Mouse (Mus musculus): Measurements from ENCODE around the gene Tmem130. TPM values are rescaled to one million over a fixed set of nuclear protein-coding genes. Genes with fewer than 3 reads are reported as not detected.

The Tmem130 gene
- polyA plus RNA-seq, 1 experiment from 2014 or later = 55.1 TPM

DNA sequence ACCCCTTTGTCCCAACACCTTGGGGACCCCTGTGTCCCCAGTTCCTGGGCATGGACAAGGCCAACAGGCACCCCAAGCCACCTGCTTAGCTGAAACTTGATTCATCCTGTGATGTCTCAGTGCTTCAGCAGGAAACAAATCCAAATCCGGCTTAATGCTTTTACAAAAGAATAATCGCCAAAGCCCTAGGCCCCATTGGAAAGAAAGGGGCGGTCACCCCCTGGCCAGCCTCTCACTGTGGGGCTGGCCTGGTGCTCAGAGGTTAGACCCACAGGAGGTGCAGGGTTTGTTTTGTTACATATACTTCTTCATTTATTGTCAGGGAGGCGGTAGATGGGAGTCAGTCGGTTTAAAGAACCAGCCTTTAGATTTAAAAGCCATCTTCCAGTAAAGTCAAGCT is 33.4 kb downstream of the Tmem130 start:
- no peak for ATAC-seq (ENCODE audit: low FRiP score, low read depth)
- H3K36me3 ChIP-seq = no peaks in the 10 kb centered on the region

DNA sequence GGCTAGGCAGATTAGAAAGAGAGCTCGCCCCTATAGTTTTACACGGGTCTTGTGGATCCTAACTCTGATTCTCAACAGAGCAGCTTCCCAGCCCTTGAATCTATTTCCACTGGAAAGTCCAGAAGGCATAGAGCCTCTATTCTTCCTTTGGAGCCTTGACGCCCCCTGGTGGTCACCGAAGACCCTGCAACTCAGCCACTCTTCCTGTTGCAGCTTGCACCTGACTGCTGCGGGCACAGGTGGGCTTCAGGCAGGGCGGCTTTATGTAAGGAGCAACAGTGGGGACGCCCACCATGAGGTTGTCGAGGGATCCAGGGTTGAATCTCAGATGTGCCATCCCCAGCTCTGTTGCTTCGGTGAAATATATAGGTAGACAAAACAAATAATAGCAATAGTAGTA is 34.5 kb downstream of the Tmem130 start:
- WGBS = 3% methylated on average over 9 of the region's 9 CpGs

More for the DNA sequence above, 33.4 kb downstream of the Tmem130 start:
- no peak overlapping the region for H3K9ac ChIP-seq (replicated peaks)
- WGBS = 3% methylated on average over 5 of the region's 5 CpGs
- no peak overlapping the region for H3K4me2 ChIP-seq (replicated peaks)
- H3K4me3 ChIP-seq = no peak overlapping the region
- H3K27ac ChIP-seq (replicated peaks) = no peak overlapping the region
- peaks cover 16% of the 10 kb centered on the region for H3K4me1 ChIP-seq
- peaks cover 3% of the 10 kb centered on the region; the same call in 1 of the 2 replicates for H3K9me3 ChIP-seq
- peaks cover 43% of the 10 kb centered on the region for H3K27me3 ChIP-seq

DNA sequence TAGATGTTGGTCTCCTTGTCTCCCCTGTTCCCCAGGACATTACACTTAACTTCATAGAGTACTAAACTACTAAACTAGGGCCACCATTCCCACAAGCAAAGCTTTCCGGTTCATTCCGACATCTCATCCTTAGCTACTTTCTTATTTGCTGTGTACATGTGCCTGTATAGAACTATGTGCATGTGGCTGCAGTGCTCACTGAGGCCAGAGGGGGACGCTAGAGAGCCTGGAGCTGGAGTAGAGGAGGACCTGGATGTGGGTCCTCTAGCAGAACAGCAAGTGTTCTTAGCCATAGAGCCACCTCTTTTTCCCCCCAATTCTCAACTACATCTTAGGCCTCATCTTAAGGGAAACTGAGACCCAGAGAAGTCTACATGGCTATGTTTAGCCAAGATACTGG is 36.1 kb downstream of the Tmem130 start:
- H3K4me2 ChIP-seq (replicated peaks) = no peak overlapping the region
- no peak overlapping the region for H3K9ac ChIP-seq (replicated peaks)
- H3K9me3 ChIP-seq = no peaks in the 10 kb centered on the region
- WGBS = 80% methylated on average over 3 of the region's 3 CpGs
- peaks cover 40% of the 10 kb centered on the region for H3K27me3 ChIP-seq
- H3K4me1 ChIP-seq = peaks cover 16% of the 10 kb centered on the region
- no peak overlapping the region for H3K4me3 ChIP-seq
- H3K36me3 ChIP-seq = no peaks in the 10 kb centered on the region
- ATAC-seq (ENCODE audit: low FRiP score, low read depth) = no peak
- H3K27ac ChIP-seq (replicated peaks) = no peak overlapping the region

More for the DNA sequence above, 34.5 kb downstream of the Tmem130 start:
- H3K4me3 ChIP-seq = no peak overlapping the region
- H3K9me3 ChIP-seq = peaks cover 3% of the 10 kb centered on the region; the same call in 1 of the 2 replicates
- peaks cover 16% of the 10 kb centered on the region for H3K4me1 ChIP-seq
- ATAC-seq (ENCODE audit: low FRiP score, low read depth) = peak; percentile 48
- H3K9ac ChIP-seq (replicated peaks) = no peak overlapping the region
- no peaks in the 10 kb centered on the region for H3K36me3 ChIP-seq
- H3K27ac ChIP-seq (replicated peaks) = no peak overlapping the region
- peaks cover 43% of the 10 kb centered on the region for H3K27me3 ChIP-seq
- H3K4me2 ChIP-seq (replicated peaks) = no peak overlapping the region

DNA sequence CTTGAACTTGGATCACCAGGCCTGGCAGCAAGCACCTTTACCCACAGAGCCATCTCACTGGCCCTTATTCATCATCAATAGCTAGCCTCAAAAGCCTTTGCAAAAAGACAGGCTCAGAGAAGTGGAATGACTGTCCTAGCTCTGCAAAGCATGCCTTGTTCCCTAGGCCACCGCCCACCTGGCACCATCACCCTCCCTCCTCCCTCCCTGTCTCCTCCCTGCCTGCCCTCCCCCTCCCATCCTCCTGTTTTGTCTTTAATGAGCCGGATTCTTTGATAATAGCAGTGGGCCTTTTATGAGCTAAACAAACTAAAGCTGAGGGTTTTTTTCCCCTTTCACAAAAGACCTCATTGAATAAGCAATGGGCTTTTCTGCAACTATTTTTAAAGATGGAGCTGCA is 36.7 kb downstream of the Tmem130 start:
- H3K4me1 ChIP-seq = peaks cover 16% of the 10 kb centered on the region
- no peak overlapping the region for H3K27ac ChIP-seq (replicated peaks)
- no peaks in the 10 kb centered on the region for H3K36me3 ChIP-seq
- no peak overlapping the region for H3K4me2 ChIP-seq (replicated peaks)
- no peak overlapping the region for H3K9ac ChIP-seq (replicated peaks)
- no peaks in the 10 kb centered on the region for H3K9me3 ChIP-seq
- peaks cover 34% of the 10 kb centered on the region for H3K27me3 ChIP-seq
- ATAC-seq (ENCODE audit: low FRiP score, low read depth) = no peak; the same call in 1 of the 2 replicates
- 21% methylated on average over 2 of the region's 2 CpGs for WGBS
- no peak overlapping the region for H3K4me3 ChIP-seq

DNA sequence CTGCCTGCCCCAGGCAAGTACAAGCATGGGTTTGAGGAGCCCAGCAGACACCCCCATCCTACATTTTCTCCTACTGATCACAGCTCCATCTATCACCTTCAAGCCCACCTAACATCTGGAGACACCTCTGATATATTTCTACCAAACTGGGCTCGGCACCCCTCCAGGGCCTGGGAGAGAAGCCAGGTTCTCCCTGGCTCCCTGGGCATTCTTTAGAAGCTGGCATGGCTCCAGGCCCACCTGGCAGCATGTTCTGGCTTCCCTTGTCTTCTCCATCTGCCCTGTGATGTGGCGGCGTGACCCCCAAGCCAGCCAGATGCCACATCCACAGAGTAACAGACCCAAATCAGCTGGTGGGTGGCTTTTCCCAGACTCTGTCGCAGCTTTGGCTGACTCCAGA is 41.3 kb downstream of the Tmem130 start:
- ATAC-seq (ENCODE audit: low FRiP score, low read depth) = no peak
- H3K27me3 ChIP-seq = no peaks in the 10 kb centered on the region

DNA sequence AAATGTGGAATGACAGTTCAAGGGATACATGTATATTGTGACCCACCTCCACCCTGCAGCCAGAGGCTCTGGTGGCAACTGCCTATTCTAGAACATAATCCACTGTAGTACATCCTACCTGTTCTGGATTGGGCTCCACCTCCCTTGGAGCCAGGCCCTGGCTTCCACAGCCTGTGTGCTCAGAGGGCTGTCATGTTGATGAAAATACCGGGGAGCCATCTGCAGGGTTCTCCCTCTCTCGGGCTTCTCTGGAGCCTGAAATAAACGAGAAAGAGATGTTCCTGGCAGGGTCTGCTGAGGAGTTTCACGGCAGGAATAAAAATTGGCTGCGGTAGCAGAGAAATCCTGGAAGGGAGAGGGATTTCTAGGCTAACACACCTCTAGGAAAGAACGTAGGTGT is 41.8 kb downstream of the Tmem130 start:
- H3K4me3 ChIP-seq = no peak overlapping the region
- H3K9ac ChIP-seq (replicated peaks) = no peak overlapping the region
- H3K4me2 ChIP-seq (replicated peaks) = no peak overlapping the region
- H3K4me1 ChIP-seq = 0 out of 2 replicates have a peak, but pooled peaks cover 1% of the 10 kb centered on the region
- H3K27me3 ChIP-seq = no peaks in the 10 kb centered on the region
- H3K9me3 ChIP-seq = no peaks in the 10 kb centered on the region
- no peaks in the 10 kb centered on the region for H3K36me3 ChIP-seq
- 72% methylated on average over 6 of the region's 6 CpGs for WGBS
- H3K27ac ChIP-seq (replicated peaks) = no peak overlapping the region
- no peak for ATAC-seq (ENCODE audit: low FRiP score, low read depth)

More for the DNA sequence above, 41.3 kb downstream of the Tmem130 start:
- 90% methylated on average over 4 of the region's 4 CpGs for WGBS
- no peak overlapping the region for H3K9ac ChIP-seq (replicated peaks)
- H3K4me2 ChIP-seq (replicated peaks) = no peak overlapping the region
- no peaks in the 10 kb centered on the region for H3K36me3 ChIP-seq
- no peaks in the 10 kb centered on the region for H3K9me3 ChIP-seq
- H3K4me3 ChIP-seq = no peak overlapping the region
- no peak overlapping the region for H3K27ac ChIP-seq (replicated peaks)
- peaks cover 6% of the 10 kb centered on the region; the same call in 1 of the 2 replicates for H3K4me1 ChIP-seq

DNA sequence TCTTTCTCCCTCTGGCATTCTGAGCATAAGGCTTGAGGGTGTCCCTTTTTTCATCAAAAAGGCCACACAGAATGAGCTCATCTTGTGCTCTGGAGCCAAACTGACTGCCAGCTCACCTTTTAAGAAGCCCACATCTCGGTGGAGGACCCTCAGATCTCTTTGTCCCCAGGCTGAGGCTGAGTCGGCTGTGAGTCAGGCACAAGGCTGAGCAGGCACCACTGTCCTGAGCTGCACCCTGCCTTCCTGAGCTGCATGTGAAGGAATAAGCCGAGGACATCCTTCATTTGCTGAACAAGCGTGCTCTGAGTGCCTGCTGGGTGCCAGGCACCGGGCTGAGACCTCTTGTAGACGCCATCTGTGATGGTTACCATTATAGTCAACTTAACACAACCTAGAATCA is 44.4 kb downstream of the Tmem130 start:
- Histone ChIP-seq H3K27ac (replicated peaks) (no peak overlapping the region), H3K9me3 (no peaks in the 10 kb centered on the region), H3K4me2 (replicated peaks) (no peak overlapping the region), H3K9ac (replicated peaks) (no peak overlapping the region), H3K36me3 (no peaks in the 10 kb centered on the region), H3K4me3 (no peak overlapping the region), H3K4me1 (no peaks in the 10 kb centered on the region), H3K27me3 (no peaks in the 10 kb centered on the region)
- 76% methylated on average over 6 of the region's 6 CpGs for WGBS
- ATAC-seq (ENCODE audit: low FRiP score, low read depth) = no peak

DNA sequence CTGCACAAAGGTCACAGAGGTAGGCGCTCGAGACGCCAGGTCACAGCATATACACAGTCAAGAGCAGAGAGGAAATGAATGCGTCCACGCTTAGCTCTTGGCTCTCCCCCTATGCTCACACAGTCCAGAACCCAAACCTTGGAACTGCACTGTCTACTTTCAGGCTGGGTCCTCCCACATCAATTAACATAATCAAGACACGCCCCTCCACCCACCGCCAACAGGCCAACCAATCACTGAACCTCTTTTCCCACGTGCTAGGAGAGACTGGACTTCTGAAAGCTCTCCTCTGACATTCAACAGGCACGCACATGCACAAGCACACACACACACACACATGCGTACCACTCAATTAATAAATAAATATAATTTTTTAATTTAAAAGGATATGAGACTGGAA is 48.2 kb downstream of the Tmem130 start:
- H3K4me1 ChIP-seq = no peaks in the 10 kb centered on the region
- WGBS = 92% methylated on average over 10 of the region's 10 CpGs
- H3K4me3 ChIP-seq = no peak overlapping the region
- H3K9ac ChIP-seq (replicated peaks) = no peak overlapping the region
- no peak overlapping the region for H3K27ac ChIP-seq (replicated peaks)
- no peaks in the 10 kb centered on the region for H3K36me3 ChIP-seq
- no peak overlapping the region for H3K4me2 ChIP-seq (replicated peaks)
- no peaks in the 10 kb centered on the region for H3K27me3 ChIP-seq
- no peak for ATAC-seq (ENCODE audit: low FRiP score, low read depth)
- no peaks in the 10 kb centered on the region for H3K9me3 ChIP-seq

DNA sequence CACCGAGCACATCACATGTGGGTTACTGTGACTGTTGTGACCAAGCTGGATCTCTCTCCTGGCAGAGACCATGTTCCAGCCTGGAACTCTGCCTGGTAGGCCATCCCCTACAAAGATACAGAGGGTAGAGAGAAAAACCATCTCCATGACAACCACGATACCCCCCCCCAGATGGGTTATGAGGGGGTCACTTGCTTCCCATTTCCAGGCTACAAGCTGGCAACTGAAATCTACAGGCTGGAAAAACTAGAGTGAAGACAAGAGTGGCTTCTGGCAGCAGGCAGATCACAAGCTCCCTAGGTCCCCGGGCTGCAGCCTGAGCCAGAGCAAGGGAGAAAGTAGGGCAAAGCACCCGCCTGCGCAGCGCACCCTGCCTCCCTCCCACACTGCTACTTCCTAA is 54.0 kb downstream of the Tmem130 start:
- Histone ChIP-seq H3K9me3 (no peaks in the 10 kb centered on the region), H3K4me2 (replicated peaks) (no peak overlapping the region), H3K9ac (replicated peaks) (no peak overlapping the region), H3K4me3 (no peak overlapping the region), H3K27ac (replicated peaks) (no peak overlapping the region), H3K27me3 (no peaks in the 10 kb centered on the region; the same call in 1 of the 2 replicates), H3K4me1 (peaks cover 8% of the 10 kb centered on the region), H3K36me3 (no peaks in the 10 kb centered on the region)
- no peak for ATAC-seq (ENCODE audit: low FRiP score, low read depth)
- 97% methylated on average over 6 of the region's 6 CpGs for WGBS

DNA sequence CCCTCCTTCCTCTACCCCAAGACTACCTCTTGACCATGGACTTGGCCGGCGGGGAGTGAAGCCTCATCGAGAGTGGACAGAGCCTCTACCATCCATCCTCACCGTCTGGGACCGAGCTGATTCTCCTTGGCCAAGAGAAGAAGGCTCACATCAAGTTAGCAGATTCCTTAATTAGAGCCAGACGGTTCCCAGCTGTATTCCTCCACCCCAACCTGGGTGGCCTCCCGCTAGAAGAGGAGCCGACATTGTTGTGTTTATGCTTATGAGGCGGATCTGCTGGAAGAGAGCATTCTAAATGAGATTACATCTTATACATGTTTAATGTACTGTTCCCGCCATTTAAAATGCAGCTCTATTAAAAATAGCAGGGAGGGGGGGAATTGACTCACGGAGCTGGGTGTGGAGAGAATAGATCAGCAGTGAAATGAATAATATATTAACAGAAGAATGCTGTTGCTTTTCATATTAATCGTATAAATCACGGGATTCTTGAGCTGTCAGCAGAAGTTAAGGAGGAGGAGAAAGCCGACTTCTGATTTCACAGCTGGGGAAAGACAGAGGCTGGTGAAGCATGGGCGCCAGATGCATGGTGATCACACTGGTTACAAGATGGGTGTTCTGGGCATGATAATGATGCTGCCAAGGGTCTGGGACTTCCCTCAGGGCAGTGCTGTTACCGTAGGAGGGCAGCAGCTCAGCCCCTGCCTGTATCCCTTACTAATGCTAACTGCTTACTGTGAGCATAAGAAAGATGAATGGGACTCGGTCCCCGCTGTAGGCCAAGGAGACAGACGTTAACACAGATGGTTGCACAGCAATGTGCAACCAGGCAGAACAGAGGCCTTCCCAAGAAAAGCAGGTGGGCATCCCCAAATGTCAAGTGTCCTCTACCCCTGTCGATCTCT is 57.9 kb downstream of the Tmem130 start:
- H3K27ac ChIP-seq (replicated peaks) = peak overlapping the region; percentile 52
- 49% methylated on average over 20 of the region's 20 CpGs for WGBS

DNA sequence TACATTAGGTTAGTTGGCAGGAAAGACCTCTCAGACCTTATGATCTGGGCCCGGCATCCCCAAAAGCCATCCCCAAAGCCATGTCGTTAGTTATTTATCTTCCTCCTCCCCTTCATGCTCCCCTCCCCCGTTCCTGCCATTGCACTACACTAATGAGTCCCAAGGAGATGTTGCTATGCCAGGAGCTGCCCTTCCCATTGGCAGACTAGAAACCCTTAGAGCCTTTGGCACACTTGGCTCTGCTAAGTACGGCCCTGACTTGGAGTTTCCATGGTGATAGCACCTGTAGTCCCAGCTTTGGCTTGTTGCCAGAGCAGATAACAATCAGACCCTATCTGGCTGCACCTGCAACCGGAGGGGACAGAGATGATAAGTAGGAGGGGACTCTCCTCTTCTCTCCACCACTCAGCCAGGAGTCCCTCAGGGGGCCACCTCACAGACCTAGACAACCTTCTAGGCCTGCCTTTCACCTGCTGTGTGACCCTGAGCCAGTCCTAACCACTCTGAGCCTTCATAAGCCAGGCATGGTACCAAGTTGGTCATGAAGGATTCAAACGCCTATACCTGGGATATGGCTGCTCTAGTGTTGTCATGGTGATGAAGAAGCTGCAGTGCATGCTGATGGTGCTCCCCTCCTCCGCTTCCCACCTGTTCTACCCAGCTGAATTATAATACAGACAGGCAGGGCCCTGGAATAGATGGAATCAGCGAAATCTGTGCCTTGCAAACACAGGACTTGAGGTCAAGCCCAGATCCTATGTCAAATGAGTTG is 66.1 kb downstream of the Tmem130 start:
- no peaks in the 10 kb centered on the region; the same call in 1 of the 2 replicates for H3K9me3 ChIP-seq
- no peak overlapping the region for H3K9ac ChIP-seq (replicated peaks)
- peak; percentile 71; the same call in 1 of the 2 replicates for ATAC-seq (ENCODE audit: low FRiP score, low read depth)
- no peak overlapping the region for H3K27ac ChIP-seq (replicated peaks)
- no peak overlapping the region for H3K4me3 ChIP-seq
- H3K27me3 ChIP-seq = no peaks in the 10 kb centered on the region
- no peak overlapping the region for H3K4me2 ChIP-seq (replicated peaks)
- no peaks in the 10 kb centered on the region for H3K36me3 ChIP-seq
- 75% methylated on average over 8 of the region's 8 CpGs for WGBS
- peaks cover 18% of the 10 kb centered on the region for H3K4me1 ChIP-seq

More for the DNA sequence above, 57.9 kb downstream of the Tmem130 start:
- H3K36me3 ChIP-seq = no peaks in the 10 kb centered on the region
- H3K4me3 ChIP-seq = no peak overlapping the region
- peaks cover 8% of the 10 kb centered on the region for H3K4me1 ChIP-seq
- no peak overlapping the region for H3K4me2 ChIP-seq (replicated peaks)
- H3K9me3 ChIP-seq = no peaks in the 10 kb centered on the region; the same call in 1 of the 2 replicates
- peak; percentile 74 for ATAC-seq (ENCODE audit: low FRiP score, low read depth)
- no peak overlapping the region for H3K9ac ChIP-seq (replicated peaks)
- no peaks in the 10 kb centered on the region; the same call in 1 of the 2 replicates for H3K27me3 ChIP-seq

DNA sequence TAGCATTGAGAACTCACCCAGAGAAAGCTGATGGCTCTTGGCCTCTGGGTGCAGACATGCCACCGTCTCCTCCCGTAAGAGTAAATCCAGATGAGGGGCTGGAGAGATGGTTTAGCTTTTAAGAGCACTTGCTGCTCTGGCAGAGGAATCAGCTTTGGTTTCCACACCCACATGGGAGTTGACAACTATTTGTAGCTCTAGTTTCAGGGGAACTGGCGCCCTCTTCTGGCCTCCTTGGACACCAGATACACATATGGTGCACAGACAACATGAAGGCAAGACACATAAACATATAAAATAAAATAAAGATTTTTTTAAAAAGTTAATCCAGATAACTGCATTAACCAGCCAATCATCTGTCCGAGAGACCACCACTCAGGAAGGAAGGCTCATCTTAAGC is 67.5 kb downstream of the Tmem130 start:
- Histone ChIP-seq H3K9ac (replicated peaks) (no peak overlapping the region), H3K4me3 (no peak overlapping the region), H3K27ac (replicated peaks) (no peak overlapping the region), H3K9me3 (no peaks in the 10 kb centered on the region), H3K4me1 (peaks cover 18% of the 10 kb centered on the region), H3K27me3 (no peaks in the 10 kb centered on the region), H3K4me2 (replicated peaks) (no peak overlapping the region), H3K36me3 (no peaks in the 10 kb centered on the region)
- ATAC-seq (ENCODE audit: low FRiP score, low read depth) = no peak
- WGBS = 79% methylated on average over 4 of the region's 4 CpGs

All from midbrain, embryonic 12.5 days (tissue).